Mouse (Mus musculus): ENCODE measurements around the gene Pfdn5.
"Not testable (repeated sequence)": the region's sequence is repeated elsewhere in the genome, so short reads cannot be mapped to it uniquely, and the experiment has no call there.

Gene Pfdn5

DNA sequence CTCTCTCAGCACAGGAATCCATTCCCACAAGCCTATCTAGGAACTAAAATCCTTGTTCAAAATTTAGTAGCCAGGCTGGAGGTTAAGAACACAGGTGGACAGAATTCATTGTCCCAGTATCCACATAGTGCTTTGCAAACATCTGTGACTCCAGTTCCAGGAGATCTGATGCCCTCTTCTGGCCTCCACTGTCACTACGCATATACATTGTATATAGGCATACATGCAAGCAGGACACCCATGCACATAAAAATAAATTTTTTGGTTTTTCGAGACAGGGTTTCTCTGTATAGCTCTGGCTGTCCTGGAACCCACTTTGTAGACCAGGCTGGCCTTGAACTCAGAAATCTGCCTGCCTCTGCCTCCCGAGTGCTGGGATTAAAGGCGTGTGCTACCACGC lies 10.0 kb downstream of the Pfdn5 start:
- DNase-seq, result not testable (repeated sequence)

DNA sequence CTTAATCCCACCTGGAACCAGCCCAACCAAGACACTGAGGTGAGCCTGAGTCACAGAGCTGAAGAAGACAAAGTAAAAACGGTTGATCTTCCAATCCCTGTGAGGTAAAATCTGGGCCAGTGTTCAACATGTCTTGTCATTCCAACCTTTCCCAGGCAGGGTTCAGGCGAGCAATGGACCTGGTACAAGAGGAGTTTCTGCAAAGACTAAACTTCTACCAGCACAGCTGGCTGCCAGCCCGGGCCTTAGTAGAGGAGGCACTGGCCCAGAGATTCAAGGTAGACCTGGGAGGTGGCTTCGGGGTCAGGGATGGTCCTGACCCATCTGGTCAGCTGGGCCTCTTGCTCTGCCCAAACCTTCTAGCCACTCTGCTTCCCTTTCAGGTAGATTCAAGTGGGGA lies 11.0 kb downstream of the Pfdn5 start:
- no peak for DNase-seq

DNA sequence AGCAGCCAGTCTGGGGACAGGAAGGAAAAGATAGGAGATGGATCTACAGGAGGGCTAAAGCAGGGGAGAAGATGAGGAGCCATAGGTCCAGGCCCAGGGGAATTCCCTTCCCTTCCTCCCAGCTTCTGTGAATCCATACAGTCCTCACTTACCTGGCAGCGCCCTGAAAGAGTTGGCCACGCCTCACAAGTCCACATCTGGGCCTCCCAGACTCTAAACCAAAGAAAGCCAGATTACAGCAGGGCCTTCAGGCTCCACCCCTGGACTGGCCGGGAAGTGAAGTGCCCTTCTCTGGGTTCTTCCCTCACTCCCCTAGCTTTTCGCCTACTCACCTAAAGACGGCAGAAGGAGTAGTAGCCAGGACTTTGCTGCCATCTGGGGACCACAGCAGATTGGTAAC lies 13.7 kb downstream of the Pfdn5 start:
- DNase-seq, result no peak

DNA sequence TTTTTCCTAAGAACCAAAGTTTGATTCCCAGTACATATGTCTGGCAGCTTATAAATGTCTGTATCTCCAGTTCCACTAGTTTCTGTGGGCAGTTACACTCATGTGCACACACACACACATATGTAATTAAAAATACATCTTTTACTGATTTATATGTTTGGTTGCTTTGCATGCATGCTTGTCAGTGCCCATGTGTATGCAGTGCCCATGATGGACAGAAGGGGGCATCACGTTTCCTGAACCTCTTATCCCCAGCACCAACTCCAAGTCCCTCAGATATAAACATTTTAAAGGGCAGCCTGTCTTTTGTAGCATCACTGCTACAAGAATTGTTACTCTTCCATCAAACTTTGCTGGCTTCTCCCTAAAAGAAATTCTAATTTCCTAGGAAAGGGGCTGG lies 15.7 kb downstream of the Pfdn5 start:
- no peak for DNase-seq

DNA sequence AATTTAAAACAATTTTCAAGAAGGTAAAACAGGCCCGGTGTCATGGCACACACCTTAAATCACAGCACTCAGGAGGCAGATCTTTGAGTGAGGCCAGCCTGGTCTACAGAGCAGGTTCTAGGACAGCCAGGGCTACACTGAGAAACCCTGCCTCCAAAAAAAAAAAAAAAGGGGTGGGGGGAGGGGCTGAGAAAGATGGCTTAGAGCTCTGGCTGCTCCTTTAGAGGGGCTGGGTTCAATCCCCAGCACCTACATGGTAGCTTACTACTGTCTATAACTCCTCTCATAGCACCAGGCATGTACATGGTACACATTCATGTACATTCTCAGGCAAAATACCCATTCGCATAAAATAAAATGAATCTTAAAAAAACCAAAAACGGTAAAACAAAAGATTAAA lies 18.6 kb downstream of the Pfdn5 start:
- no peak for DNase-seq

DNA sequence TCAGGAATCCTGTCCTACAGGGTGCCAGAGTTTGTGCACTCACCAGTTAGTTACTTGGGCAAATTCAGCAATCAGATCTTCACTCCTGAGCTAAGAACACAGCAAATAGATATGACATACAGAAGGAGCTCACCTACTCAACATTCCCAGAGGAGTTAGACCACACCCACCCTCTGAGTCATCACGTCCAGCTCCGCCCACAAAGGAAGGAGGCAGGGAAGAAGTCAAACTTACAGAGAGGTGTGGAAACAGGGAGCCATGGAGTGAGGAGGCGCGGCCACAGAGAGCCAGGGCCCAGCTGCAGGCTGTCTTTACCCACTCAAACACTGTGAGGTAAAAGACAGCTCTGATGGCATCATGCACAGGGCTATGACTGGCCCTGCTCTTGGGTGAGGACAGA lies 20.5 kb downstream of the Pfdn5 start:
- no peak for DNase-seq

DNA sequence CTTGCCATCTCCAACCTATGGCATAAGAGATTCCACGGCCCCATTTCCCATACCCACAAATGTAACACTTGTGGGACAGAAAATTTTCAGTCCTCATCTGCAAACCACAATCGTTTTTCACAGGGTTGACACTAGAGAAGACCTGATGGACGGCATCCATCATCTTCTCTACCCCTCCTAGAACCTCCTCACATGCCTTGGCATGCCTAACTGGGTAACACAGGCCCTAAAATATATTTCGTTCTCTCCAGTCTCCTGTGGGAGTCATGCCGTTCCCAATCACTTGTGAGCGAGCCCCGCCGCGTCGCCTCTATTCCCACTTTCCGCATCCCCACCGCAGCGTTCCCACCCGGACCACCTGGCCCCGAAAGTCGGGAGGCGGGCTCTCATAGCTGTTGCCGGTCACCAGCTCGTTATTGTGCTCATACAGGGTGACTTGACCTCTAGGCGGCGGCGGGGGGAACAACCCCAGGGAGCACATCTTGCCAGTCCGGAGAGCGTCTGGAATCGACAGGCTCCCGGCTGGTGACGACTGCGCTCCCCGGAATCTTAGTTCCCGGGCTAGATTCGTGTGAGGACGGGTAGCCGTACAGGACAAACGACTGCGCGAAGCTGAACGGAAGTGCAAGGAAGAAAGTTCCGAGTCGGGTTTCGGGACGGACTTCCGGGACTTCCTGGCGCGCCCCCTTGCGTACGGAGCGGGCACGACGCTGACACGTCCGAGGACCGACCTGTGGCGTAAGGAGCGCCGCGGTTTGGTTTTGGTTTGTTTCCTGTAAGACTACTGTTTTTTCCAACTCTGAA lies 24.4 kb downstream of the Pfdn5 start, which contains the start of gene Aaas:
TSS of gene Aaas (minus strand) at position 634 of the 804 bp plus-strand sequence.
- DNase-seq, result peak; percentile 85 to 88

DNA sequence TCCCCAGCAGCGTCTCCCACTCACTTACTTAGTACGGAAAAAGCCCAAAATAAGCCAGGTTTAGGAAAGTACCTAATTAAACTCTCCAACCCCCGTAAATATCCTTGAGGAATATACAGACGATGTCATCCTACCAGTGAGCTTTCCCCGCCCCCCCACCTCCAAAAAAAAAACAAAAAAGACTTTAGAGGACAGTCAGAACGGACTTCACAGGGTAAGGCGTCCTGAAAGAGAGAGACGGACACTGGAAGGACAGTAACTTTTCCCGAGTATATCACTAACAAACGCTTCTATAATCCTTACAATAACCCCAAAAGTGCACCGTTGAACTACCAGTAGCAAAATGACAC lies 25.0 kb downstream of the Pfdn5 start:
- no peak for DNase-seq

DNA sequence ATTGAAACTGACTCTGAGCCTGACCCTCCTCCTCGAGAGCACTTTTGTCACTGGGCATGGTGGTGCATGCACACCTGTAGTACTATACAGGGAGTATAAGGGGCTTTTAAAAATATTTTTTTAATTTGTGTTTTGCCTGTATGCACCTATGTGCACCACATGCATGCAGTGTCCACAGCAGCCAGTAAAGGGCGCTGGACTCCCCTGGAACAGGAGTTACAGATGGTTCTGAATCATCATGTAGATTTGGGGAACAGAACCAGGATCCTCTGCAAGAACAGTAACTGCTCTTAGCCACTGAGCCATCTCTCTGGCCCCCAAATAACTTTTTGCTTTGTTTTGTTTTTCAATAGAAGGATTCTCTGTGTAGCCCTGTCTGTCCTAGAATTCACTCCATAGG lies 26.3 kb downstream of the Pfdn5 start:
- DNase-seq, result no peak

DNA sequence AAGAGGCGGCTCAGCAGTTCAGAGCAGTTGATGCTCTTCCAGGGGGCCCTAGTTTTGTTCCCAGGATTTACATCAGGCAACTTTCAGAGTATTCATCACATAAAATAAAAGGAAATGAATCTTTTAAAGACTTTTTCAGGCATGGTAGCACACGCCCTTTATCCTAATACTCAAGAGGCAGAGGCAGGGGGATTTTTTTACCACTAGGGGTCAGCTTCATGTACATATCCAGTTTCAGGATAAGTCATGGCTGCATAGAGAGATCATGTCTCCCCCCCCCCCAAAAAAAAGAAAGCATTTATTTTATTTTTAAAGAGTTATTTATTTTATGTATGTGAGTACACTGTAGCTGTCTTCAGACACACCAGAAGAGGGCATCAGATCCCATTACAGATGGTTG lies 28.1 kb downstream of the Pfdn5 start:
- DNase-seq, result no peak

DNA sequence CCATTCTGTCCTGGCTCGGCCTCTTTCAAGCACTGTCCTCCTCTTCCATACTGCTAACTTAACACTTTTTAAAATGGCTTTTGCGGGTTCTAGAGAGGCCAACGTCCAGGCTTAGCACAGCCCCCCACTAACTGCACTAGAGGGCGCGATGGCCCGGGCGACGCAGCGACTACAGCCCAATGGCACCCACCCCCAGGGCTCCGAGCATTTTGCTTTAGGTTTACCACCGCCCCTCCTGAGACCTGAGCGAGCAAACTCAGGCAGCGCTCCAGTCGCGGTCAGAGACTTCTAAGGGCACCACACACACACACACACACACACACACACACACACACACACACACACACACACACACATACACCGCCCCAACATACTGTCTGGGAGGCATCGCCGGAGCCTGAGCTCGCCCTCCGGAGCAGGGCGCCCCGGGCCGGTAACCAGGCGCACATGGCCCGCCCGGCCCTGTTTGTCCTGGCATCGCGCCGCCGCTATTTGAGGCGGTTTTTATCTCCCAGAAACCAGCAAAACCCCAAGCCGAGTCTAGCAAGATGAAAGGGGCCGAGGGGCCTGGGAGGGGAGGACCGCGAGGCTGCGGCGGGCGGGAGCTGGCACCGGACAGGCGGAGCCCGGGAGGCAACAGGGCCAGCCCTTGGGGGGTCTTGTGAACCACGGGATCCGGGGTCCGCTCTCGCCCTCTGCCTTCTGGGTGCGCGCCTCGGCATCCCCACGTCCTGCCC lies 29.4 kb downstream of the Pfdn5 start:
- DNase-seq, result no peak

DNA sequence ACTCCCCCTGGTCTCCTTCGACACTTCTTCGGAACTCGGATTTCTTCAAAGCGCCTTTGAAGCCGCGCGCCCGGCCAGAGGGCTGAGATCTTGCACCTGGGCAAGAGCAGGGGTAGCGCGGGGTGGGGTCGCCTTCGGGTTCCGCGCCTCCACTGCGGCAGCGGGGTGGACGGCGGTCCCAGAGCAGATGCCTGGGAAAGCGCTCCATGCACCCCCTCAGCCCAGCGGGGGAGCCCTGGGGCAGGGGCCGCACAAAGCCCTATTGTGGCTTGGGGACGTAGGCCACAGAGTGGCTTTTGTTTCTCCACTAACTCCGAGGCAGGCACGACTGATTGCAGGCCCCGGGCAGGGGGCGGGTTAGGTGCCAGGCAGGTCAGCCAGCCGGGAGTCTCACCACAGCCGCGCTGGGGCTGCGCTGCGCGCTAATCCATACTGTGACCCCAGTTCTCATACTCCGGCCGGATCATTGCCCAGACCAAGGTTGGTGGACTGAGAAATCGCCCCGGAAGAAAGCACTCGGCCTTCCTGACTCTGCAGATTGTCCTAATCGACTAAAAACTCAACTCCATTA lies 30.0 kb downstream of the Pfdn5 start:
- no peak for DNase-seq

DNA sequence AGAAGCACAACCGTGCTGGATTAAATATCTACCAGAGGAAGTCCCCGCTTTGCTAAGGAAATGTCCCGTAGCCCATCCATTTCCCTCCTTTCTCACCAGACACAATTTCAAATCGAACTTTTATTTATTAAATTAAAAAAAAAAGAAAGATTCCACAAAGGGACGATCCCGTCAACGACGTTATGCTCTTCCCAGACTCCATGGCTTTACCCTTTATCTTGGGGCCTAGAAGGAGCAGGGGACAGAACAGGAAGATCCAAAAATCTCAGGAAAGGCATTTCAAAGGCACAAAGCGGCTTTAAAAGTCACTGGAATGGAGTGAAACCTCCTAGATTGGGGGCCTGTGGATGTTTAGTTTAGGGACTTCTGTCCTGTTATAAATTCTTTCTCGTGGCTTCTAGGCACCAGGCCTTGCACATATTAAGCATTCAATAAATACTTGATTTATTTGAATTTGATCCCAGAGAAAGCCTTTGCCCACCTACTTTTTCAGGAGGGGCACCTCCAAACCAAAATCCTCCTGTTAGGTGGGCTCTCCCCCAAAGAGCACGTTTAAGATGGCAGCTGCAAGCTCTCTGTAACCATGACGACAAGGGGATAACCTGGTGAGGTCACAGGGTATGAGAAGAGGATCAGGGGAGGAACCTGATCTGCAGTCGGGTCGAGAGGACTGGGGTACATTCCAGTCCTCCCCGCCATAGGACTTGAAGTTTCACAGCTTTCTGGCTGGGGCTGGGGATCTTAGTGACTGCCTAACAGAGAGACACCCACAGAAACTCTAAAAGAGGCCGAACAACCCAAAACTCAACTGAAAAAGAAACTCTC lies 30.8 kb downstream of the Pfdn5 start:
- no peak for DNase-seq

DNA sequence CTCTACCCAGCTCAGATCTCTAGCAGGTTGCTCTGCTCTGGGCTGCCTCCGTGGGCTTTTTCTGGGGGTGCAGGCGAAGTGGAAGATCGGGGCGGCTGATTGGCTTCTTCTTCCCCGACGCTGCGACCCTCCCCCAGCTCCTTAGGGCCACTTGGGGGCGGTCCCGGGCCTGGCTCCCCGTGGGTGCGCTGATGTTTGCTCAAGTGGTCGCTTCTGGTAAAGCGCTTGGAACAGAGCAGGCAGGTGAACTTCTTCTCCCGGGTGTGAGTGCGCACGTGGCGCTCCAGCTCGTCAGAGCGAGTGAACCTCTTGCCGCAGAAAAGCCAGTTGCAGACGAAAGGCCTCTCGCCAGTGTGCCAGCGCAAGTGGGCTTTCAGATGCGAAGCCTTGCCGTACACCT lies 32.2 kb downstream of the Pfdn5 start:
- no peak for DNase-seq

DNA sequence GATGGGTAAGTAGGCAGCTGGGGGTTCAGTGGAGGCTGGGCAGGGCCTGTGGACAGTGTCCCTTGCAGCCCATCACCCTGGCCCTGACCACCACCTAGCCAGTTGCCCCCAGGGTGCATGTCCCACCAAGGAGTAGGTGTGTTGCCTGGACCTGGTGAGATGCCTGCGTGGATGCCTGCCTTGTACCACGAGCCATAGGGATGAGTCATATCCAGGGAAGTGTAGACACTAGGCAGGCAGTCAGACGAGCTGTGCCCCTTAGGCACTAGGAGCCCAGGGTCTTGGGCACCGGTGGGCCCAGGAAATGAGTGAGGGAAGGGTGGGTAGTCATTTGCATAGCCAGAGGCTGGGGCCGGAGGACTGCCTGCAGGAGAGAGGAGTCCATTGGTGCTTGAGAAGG lies 32.9 kb downstream of the Pfdn5 start:
- DNase-seq, result no peak

DNA sequence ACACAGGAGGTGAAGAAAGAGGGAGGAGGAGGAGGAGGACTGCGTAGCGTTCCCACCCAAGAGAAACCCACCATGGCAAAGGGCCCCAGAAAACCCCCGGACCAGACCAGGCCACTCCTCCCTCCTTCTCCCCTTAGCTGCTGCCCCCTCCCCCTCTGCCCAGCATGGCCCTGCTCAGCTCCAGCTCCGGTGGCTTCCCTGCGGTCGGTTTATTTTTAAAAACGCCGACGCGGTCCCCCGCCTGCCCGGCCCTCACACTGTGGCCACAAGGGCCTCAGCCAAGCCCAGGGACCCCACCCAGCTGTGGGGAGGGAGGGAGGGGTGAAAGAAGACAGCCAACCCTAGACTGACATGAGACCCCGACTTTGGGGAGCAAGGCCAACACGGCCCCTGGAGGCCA lies 36.7 kb downstream of the Pfdn5 start:
- no peak for DNase-seq

DNA sequence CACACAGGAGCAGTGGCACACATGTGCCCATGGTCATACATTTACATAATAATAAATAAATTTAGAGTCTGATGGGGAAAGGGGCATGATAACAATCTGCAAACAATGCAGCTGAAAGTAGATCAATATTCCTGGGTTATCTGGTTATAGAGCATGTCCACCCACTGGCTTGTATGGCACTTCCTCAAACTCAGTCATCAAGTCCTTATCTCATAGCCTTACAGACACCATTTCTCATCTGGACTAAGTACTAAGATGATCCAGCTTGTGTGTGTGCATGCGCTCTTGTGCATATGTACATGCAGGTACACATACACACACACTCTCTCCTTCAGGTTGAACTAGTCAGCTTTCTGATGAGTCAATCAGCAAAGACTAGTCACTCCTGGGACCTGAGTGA lies 38.8 kb downstream of the Pfdn5 start:
- no peak for DNase-seq

DNA sequence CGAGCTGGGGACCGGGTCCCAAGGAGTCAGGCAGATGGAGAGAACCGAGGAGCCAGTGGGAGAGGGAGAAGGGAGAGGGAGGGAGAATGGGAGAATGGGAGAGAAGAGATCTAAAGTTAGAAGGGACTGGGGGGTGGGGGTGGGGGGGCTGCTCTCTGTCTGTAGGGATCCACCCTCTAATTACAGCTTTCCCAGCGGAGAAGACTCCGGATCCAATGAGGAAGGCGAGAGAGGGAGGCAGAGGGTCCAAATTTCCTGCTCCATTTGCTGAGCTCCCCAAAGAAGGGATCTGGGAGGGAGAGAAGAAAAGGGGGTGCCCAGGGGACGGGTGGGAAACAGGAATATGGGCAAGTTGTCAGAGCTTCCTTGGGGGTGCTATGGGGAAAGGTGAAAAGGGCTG lies 40.3 kb downstream of the Pfdn5 start:
- DNase-seq, result no peak

DNA sequence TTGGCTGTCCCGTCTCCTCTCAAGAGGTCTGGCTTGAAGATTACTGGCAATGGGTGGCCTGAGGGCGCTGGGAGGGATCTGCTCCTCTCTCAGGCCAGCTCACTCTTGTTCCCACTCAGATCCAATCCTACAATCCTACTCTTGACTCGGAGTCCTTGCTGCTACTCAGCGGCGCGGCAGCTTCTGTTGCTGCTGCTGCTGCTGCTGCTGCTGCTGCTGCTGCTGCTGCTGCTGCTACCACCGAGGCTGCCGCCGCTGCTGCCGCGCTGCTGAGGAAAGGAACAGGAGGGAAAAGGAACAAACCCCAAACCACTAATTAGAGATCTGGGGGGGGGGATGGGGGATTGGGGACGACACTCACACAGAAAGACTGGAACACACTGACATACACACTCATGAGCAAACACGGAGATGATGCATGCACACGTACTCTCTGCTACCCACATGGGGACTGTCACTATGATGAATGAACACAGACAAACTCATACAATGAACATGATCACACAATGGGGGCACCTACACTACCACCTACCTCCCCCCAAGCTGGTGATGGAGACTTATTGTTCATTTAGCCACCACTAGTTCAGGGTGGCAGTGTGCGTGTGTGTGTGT lies 40.9 kb downstream of the Pfdn5 start, which contains the start of gene Sp7:
TSS of gene Sp7 (minus strand) at position 450 of the 612 bp plus-strand sequence.
- no peak for DNase-seq

DNA sequence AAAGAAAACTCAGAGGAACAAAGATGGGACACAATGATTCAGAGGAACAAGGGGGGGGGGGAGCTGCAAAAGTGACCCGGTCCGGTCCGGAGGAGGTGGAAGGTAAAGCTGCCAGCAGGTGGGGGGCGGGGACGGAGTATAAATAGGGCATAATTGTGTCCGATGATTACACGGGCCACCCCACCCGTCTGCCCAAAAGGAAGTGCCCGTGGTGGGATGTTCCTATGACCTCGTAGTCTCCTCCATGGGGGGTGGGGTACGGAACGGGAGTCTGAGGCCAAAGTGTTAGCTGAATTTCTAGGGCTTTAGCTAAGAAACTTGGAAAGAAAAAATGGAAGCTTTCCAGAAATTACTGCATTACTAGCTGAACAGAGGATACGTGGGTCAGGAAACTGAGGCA lies 44.1 kb downstream of the Pfdn5 start:
- no peak for DNase-seq

DNA sequence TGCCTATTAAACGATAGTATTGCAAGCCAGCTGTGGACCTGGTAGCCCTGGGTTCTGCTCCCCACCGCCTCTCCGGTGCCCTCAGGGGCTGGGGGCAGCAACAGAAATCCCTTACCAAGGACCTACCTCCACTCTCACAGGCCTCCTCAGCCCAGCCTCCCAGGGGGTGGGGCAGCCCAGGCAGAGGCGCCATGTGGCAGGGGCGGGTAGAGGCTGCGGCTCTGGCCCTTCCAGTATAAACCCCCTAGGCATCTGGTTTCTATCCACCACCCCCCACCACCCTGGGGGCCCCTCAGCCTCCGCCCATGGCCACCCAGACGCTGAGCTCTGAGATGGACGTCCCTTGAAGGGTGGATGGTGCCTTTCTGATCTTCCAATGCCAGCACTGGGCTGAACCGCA lies 44.8 kb downstream of the Pfdn5 start:
- no peak for DNase-seq

DNA sequence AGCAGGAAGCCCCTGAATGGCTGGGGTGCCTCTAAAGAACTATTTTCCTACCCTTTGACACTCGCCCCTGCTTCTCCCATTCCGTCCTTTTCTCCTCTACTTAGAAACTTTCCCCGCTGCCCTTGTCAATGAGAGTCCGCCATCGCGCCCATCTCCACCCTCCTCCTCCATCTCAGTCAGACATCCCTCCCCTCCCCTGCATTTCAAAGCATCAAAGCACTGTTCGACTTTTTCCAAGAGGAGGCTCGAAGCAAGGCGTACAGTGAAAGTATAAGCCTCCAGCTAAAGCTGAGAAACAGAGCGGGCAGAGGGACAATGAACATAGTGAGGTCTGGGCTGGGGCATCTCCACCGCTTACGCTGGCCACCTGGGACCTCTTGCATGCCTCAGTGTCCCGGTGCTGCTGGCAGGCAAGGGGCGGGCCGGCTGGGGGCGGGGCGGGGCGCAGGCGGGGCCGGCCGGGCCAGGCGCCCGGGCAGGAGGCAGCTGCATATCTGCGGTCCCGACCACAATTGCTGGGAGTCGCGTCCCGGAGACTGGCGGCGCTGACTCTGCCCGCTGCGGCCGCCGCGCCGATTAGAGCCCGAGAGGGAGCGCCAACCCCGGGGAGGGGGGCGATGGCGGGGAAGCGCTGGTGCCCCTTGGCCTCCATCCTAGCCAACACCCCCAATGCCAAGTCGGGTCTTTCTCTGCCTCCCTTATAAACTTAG lies 50.7 kb downstream of the Pfdn5 start:
- peak; percentile 35 to 49 for DNase-seq
